Mouse (Mus musculus): ENCODE results near the gene Gm42906.

GRCm38 (mm10) chr5:151112743-151113142, 315.2 kb downstream of the Gm42906 start:
- TF ChIP-seq CHD1 (IDR thresholded peaks at IDR 0.05; ENCODE audit: low read depth, low read length): no peak
- no peak for TF ChIP-seq MYB (IDR thresholded peaks at IDR 0.05; ENCODE audit: low read depth, low read length)
- TF ChIP-seq POLR2A (IDR thresholded peaks at IDR 0.05; ENCODE audit: control insufficient read depth in 1 of 2, insufficient read depth in 1 of 2, low read depth in 1 of 2, low read length in 2 of 2, poor library complexity in 1 of 2): no peak
- TF ChIP-seq CTCF (IDR thresholded peaks at IDR 0.05 in 2 of 3, conservative IDR thresholded peaks at IDR 0.05 in 1 of 3; ENCODE audit: control insufficient read depth in 1 of 3, insufficient read depth in 1 of 3, low read depth in 2 of 3, low read length in 3 of 3, poor library complexity in 1 of 3, severe bottlenecking in 1 of 3): no peak
- no peak for TF ChIP-seq EP300 (IDR thresholded peaks at IDR 0.05; ENCODE audit: low read depth in 1 of 2, low read length in 2 of 2)
- no peak for TF ChIP-seq SIN3A (IDR thresholded peaks at IDR 0.05; ENCODE audit: low read length)
- TF ChIP-seq ZMIZ1 (IDR thresholded peaks at IDR 0.05; ENCODE audit: low read depth, low read length): no peak
- no peak for TF ChIP-seq GATA1 (IDR thresholded peaks at IDR 0.05; ENCODE audit: low read depth, low read length)
- TF ChIP-seq ZC3H11A (IDR thresholded peaks at IDR 0.05; ENCODE audit: low read depth, low read length): no peak
- no peak for TF ChIP-seq MXI1 (IDR thresholded peaks at IDR 0.05; ENCODE audit: low read depth, low read length)

Measured in MEL (cell line).